Mouse (Mus musculus): ENCODE data around the gene Gm8011.
"Not testable (repeated sequence)": the region's sequence is repeated elsewhere in the genome, so short reads cannot be mapped to it uniquely, and the experiment has no call there.

Gene Gm8011

DNA sequence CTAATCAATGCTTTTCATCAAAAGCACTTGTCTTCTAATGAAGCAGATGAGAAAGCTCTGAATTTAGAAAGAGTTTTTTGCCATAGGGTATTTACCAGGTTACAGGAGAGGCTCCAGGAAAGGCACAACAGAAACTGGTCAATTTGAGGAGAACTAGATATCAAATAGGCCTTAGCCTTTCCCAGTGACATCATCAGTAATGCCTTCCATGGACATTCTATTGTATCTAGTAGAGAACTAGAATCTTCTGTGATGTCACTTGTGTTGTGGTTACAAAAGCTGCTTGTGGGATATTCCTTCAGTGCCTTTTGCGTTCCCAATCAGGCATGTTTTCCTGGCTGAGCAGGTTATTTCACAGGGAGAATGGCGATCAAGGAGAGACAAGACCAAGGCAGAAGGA lies at the start of gene Gm8011:
Gene Gm8011 (plus strand): TSS at position 301 of the 400 bp plus-strand sequence.
- DNase-seq (ENCODE audit: low spot score), result not testable (repeated sequence)

DNA sequence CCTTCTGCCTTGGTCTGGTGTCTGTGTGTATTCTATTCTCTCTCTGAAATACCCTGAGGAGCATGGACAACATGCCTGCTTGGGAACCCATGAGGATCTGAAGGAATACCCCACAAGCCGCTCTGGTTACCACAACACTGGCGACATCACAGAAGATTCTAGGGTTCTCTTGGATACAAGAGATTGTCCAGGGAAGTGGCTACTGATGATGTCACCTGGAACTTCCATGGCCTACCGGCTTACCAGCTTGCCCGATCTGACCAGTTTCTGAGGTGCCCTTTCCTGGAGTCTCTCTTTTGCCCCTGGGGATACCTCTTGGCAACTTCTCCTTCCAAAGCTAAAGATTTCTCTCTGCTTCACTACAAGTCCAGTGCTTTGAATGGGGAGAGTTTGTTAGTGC lies 24.1 kb upstream of the Gm8011 start, which contains the start of gene Gm8005:
Gene Gm8005 (minus strand): TSS at position 101 of the 400 bp plus-strand sequence.
- not testable (repeated sequence) for DNase-seq (ENCODE audit: low spot score)

DNA sequence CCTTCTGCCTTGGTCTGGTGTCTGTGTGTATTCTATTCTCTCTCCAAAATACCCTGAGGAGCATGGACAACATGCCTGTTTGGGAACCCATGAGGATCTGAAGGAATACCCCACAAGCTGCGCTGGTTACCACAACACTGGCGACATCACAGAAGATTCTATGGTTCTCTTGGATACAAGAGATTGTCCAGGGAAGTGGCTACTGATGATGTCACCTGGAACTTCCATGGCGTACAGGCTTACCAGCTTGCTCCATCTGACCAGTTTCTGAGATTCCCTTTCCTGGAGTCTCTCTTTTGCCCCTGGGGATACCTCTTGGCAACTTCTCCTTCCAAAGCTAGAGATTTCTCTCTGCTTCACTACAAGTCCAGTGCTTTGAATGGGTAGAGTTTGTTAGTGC lies 38.6 kb downstream of the Gm8011 start, which contains the start of gene Gm8020:
Gene Gm8020 (minus strand): TSS at position 101 of the 400 bp plus-strand sequence.
- DNase-seq (ENCODE audit: low spot score), result not testable (repeated sequence)

Measured in ovary, postnatal 14 days (tissue).